Mouse (Mus musculus): ENCODE results near the gene Higd1a. TPM values are rescaled to one million over a fixed set of nuclear protein-coding genes. Genes with fewer than 3 reads are reported as not detected.

The Higd1a gene
- polyA plus RNA-seq, 1 experiment from 2014 or later: 257 TPM

DNA sequence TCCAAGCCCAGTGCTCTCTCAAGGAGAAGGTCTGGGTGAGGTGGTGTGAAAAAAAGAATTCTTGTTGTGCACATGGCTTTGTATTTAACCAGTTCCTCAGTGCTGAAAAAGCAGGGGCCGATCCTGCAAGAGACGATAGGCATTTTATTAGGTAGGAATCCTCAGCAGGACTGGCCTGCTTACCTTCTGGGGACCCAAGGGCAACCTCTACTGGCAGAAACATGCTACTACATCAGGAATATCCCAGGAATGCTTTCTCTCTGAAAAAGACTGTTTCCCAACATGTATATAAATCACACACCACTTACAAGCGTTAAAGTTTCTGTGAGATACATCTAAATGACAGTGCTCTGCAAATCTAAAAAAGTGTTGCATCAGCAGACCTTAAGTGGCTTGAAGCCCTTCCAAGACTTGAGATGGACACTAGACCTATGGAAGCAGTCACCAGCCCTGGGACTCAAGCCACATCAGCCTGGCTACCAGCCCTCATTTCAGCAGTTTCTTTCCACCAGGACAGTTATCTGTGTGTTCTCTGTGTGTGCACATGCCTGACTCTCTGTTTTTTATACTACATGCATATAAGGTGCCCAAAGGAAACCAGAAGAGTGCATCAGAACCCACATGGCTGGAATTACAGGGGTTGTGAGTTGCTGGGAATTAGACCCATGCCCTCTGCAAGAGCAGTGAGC is 19.0 kb upstream of the Higd1a start:
- no peak overlapping the region for H3K4me3 ChIP-seq
- no peak for ATAC-seq (ENCODE audit: insufficient number of reproducible peaks, low FRiP score)
- 24% methylated on average over 3 of the region's 3 CpGs for WGBS
- no peaks in the 10 kb centered on the region for H3K9me3 ChIP-seq (replicated peaks)
- no peaks in the 10 kb centered on the region for H3K27me3 ChIP-seq (replicated peaks)
- H3K4me2 ChIP-seq: no peak overlapping the region
- H3K9ac ChIP-seq: no peak overlapping the region
- 0 out of 2 replicates have a peak, but pooled peaks cover 5% of the 10 kb centered on the region for H3K4me1 ChIP-seq (replicated peaks)
- no peak overlapping the region for H3K27ac ChIP-seq (ENCODE audit: poor library complexity, severe bottlenecking)
- no peaks in the 10 kb centered on the region for H3K36me3 ChIP-seq

GRCm38 (mm10) chr9:121873578-121873977 is 15.4 kb upstream of the Higd1a start:
- Histone ChIP-seq H3K9me3 (replicated peaks) (no peaks in the 10 kb centered on the region), H3K9ac (no peak overlapping the region), H3K27ac (ENCODE audit: poor library complexity, severe bottlenecking) (no peak overlapping the region), H3K4me2 (no peak overlapping the region), H3K27me3 (replicated peaks) (no peaks in the 10 kb centered on the region), H3K36me3 (no peaks in the 10 kb centered on the region), H3K4me1 (replicated peaks) (no peaks in the 10 kb centered on the region), H3K4me3 (no peak overlapping the region)
- ATAC-seq (ENCODE audit: insufficient number of reproducible peaks, low FRiP score): no peak

DNA sequence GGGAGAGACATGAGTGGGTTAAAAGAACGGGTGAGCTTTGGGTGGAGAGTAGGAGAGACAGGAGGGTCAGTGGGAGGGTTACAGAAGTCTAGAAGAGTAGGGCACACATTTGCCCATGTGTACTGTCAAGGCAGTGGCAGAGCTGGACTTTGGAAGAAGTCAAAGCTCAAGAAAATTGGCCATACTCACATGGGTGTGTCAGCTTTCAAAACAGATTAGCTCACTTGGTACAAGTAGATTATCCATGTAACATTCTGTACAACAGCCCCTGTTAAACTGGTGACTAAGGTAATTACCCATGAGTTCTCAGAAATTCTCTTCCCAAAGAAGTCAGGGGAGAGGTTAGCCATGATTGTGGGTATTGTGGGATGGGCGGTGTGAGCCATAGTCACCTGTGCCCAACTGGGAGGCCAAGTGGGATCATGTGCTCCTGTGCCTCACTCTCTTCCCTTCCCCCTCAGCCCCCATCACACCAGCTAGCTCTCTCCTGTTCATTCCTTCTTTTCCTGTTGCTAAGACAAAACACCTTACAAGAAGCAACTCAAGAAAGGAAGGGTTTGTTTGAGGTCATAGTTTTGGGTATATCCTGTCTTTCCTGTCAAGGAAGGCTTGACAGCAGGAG is 14.0 kb upstream of the Higd1a start:
- H3K36me3 ChIP-seq: no peaks in the 10 kb centered on the region
- WGBS: 74% methylated on average over 2 of the region's 2 CpGs
- no peak overlapping the region for H3K4me2 ChIP-seq
- no peak for ATAC-seq (ENCODE audit: insufficient number of reproducible peaks, low FRiP score)
- no peak overlapping the region for H3K4me3 ChIP-seq
- no peaks in the 10 kb centered on the region for H3K27me3 ChIP-seq (replicated peaks)
- H3K9me3 ChIP-seq (replicated peaks): no peaks in the 10 kb centered on the region
- no peak overlapping the region for H3K27ac ChIP-seq (ENCODE audit: poor library complexity, severe bottlenecking)
- H3K4me1 ChIP-seq (replicated peaks): no peaks in the 10 kb centered on the region
- no peak overlapping the region for H3K9ac ChIP-seq

DNA sequence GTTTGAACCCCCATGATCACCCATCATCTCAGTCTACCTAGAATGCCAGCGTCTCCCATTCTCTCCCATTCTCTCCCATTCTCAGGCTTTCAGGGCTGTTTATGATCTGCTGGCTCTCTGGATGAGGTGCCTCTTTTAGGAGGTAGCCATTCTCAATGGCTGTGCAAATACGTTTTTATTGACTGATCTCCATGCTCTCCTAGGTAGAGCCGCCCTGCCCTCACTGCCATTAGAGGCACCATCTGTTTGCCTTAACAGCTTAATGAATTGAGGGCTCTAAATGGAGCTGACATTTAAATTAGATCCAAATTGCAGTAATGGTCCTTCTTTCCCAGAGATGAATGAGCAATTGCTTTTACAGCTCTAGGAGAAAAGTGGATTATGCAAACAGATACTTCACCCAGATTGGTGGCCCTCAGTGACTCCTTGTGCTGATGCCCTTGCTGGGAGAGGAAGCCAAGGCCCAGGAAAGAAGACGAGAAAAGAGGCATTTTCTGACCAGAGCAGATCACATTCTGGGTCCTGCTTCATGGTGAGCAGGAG is 11.9 kb upstream of the Higd1a start:
- WGBS: 53% methylated on average over 4 of the region's 4 CpGs
- H3K4me1 ChIP-seq (replicated peaks): 0 out of 2 replicates have a peak, but pooled peaks cover 6% of the 10 kb centered on the region

GRCm38 (mm10) chr9:121869432-121869831 is 11.3 kb upstream of the Higd1a start:
- ATAC-seq (ENCODE audit: insufficient number of reproducible peaks, low FRiP score): no peak
- Histone ChIP-seq H3K9me3 (replicated peaks) (no peaks in the 10 kb centered on the region), H3K4me1 (replicated peaks) (0 out of 2 replicates have a peak, but pooled peaks cover 6% of the 10 kb centered on the region), H3K4me3 (no peak overlapping the region), H3K4me2 (no peak overlapping the region), H3K9ac (no peak overlapping the region), H3K27ac (ENCODE audit: poor library complexity, severe bottlenecking) (no peak overlapping the region), H3K36me3 (no peaks in the 10 kb centered on the region), H3K27me3 (replicated peaks) (no peaks in the 10 kb centered on the region)
- 82% methylated on average over 5 of the region's 5 CpGs for WGBS

More for the DNA sequence above, 11.9 kb upstream of the Higd1a start:
- Histone ChIP-seq H3K27ac (ENCODE audit: poor library complexity, severe bottlenecking) (no peak overlapping the region), H3K9me3 (replicated peaks) (no peaks in the 10 kb centered on the region), H3K4me3 (no peak overlapping the region), H3K27me3 (replicated peaks) (no peaks in the 10 kb centered on the region), H3K36me3 (no peaks in the 10 kb centered on the region), H3K4me2 (no peak overlapping the region), H3K9ac (no peak overlapping the region)
- ATAC-seq (ENCODE audit: insufficient number of reproducible peaks, low FRiP score): no peak

DNA sequence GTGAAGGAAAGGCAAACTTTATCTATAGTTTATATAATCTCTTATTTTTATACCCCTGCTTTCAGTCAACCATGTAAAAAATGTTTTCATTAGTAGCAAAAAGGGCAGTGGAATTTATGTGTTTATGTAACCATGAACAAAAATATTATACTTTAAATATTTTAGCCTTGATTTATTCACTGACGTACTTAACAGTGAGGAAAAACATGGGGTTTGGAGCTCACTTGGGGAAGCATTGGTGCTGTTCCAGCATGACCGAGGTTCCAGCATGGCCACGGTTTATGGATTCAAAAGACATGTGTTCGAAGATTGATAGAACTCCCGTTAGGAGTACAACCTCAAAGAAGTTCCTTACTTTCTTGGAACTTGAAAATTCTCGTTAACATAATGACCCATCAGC is 10.1 kb upstream of the Higd1a start:
- no peak for ATAC-seq (ENCODE audit: insufficient number of reproducible peaks, low FRiP score)
- Histone ChIP-seq H3K4me3 (no peak overlapping the region), H3K4me2 (no peak overlapping the region), H3K4me1 (replicated peaks) (0 out of 2 replicates have a peak, but pooled peaks cover 6% of the 10 kb centered on the region), H3K36me3 (no peaks in the 10 kb centered on the region), H3K27ac (ENCODE audit: poor library complexity, severe bottlenecking) (no peak overlapping the region), H3K27me3 (replicated peaks) (no peaks in the 10 kb centered on the region), H3K9ac (no peak overlapping the region), H3K9me3 (replicated peaks) (no peaks in the 10 kb centered on the region)
- WGBS: 81% methylated on average over 6 of the region's 6 CpGs

GRCm38 (mm10) chr9:121867632-121868031 is 9.5 kb upstream of the Higd1a start:
- no peak overlapping the region for H3K4me2 ChIP-seq
- H3K36me3 ChIP-seq: no peaks in the 10 kb centered on the region
- 81% methylated on average over 6 of the region's 6 CpGs for WGBS
- H3K4me1 ChIP-seq (replicated peaks): 0 out of 2 replicates have a peak, but pooled peaks cover 6% of the 10 kb centered on the region
- H3K27me3 ChIP-seq (replicated peaks): no peaks in the 10 kb centered on the region
- no peak overlapping the region for H3K4me3 ChIP-seq
- H3K27ac ChIP-seq (ENCODE audit: poor library complexity, severe bottlenecking): no peak overlapping the region
- H3K9me3 ChIP-seq (replicated peaks): no peaks in the 10 kb centered on the region
- H3K9ac ChIP-seq: no peak overlapping the region
- ATAC-seq (ENCODE audit: insufficient number of reproducible peaks, low FRiP score): no peak

GRCm38 (mm10) chr9:121865425-121866008 is 7.4 kb upstream of the Higd1a start:
- Histone ChIP-seq H3K4me1 (replicated peaks) (0 out of 2 replicates have a peak, but pooled peaks cover 6% of the 10 kb centered on the region), H3K36me3 (no peaks in the 10 kb centered on the region), H3K27me3 (replicated peaks) (no peaks in the 10 kb centered on the region), H3K9me3 (replicated peaks) (no peaks in the 10 kb centered on the region), H3K27ac (ENCODE audit: poor library complexity, severe bottlenecking) (no peak overlapping the region), H3K4me3 (no peak overlapping the region), H3K4me2 (no peak overlapping the region), H3K9ac (no peak overlapping the region)
- WGBS: 46% methylated on average over 3 of the region's 3 CpGs
- ATAC-seq (ENCODE audit: insufficient number of reproducible peaks, low FRiP score): no peak

GRCm38 (mm10) chr9:121864837-121865236 is 6.7 kb upstream of the Higd1a start:
- no peak overlapping the region for H3K27ac ChIP-seq (ENCODE audit: poor library complexity, severe bottlenecking)
- ATAC-seq (ENCODE audit: insufficient number of reproducible peaks, low FRiP score): no peak
- H3K36me3 ChIP-seq: no peaks in the 10 kb centered on the region
- WGBS: 65% methylated on average over 4 of the region's 4 CpGs
- H3K4me2 ChIP-seq: no peak overlapping the region
- H3K4me3 ChIP-seq: no peak overlapping the region
- H3K27me3 ChIP-seq (replicated peaks): no peaks in the 10 kb centered on the region
- no peak overlapping the region for H3K9ac ChIP-seq
- H3K9me3 ChIP-seq (replicated peaks): no peaks in the 10 kb centered on the region
- 0 out of 2 replicates have a peak, but pooled peaks cover 6% of the 10 kb centered on the region for H3K4me1 ChIP-seq (replicated peaks)

- no peak for ATAC-seq (ENCODE audit: insufficient number of reproducible peaks, low FRiP score)
- H3K4me1 ChIP-seq (replicated peaks): 0 out of 2 replicates have a peak, but pooled peaks cover 10% of the 10 kb centered on the region
- H3K9me3 ChIP-seq (replicated peaks): no peaks in the 10 kb centered on the region
- no peak overlapping the region for H3K9ac ChIP-seq
- peaks cover 4% of the 10 kb centered on the region; the same call in 1 of the 2 replicates for H3K36me3 ChIP-seq
- no peak overlapping the region for H3K4me3 ChIP-seq
- WGBS: 85% methylated on average over 2 of the region's 2 CpGs
- H3K27me3 ChIP-seq (replicated peaks): no peaks in the 10 kb centered on the region
- H3K4me2 ChIP-seq: no peak overlapping the region
- H3K27ac ChIP-seq (ENCODE audit: poor library complexity, severe bottlenecking): no peak overlapping the region
Observed at GRCm38 (mm10) chr9:121860921-121861320, 2.8 kb upstream of the Higd1a start.

- WGBS: 87% methylated on average over 2 of the region's 2 CpGs
- no peak for ATAC-seq (ENCODE audit: insufficient number of reproducible peaks, low FRiP score)
- Histone ChIP-seq H3K36me3 (peaks cover 4% of the 10 kb centered on the region; the same call in 1 of the 2 replicates), H3K27ac (ENCODE audit: poor library complexity, severe bottlenecking) (no peak overlapping the region), H3K4me3 (no peak overlapping the region), H3K4me2 (no peak overlapping the region), H3K4me1 (replicated peaks) (0 out of 2 replicates have a peak, but pooled peaks cover 4% of the 10 kb centered on the region), H3K9ac (no peak overlapping the region), H3K9me3 (replicated peaks) (no peaks in the 10 kb centered on the region), H3K27me3 (replicated peaks) (no peaks in the 10 kb centered on the region)
Observed at GRCm38 (mm10) chr9:121859345-121859744, 1.2 kb upstream of the Higd1a start.

Data from heart, embryonic 12.5 days (tissue).